Mouse (Mus musculus) Muller cell, postnatal 12 days (primary cell): ENCODE measurements at regions not wholly inside any gene's neighbourhood (a gene's known extent, or its start where the extent isn't known, plus 50 kb on each side); places are given as distances from the start of the nearest gene placed in this dataset.
A peak's percentile ranks its signal among the peaks of the same experiment; 100 is the strongest.

Source experiments
- DNase-seq: peaks from one replicate; pipeline ENCODE4 v3.0.0-alpha.2; 2015; ENCODE audit errors: inconsistent ontology term

GRCm38 (mm10) chr8:103270815-103271553 lies 485.5 kb upstream of the Cdh11 start:
- no peak for DNase-seq

- peak; percentile 95 for DNase-seq
Measured at GRCm38 (mm10) chr8:103272305-103273079, 487.1 kb upstream of the Cdh11 start.

- DNase-seq = no peak
Measured at GRCm38 (mm10) chr8:103273476-103273875, 488.0 kb upstream of the Cdh11 start.

- no peak for DNase-seq
Measured at GRCm38 (mm10) chr8:103281801-103282200, 496.4 kb upstream of the Cdh11 start.

GRCm38 (mm10) chr8:103288561-103288974 lies 503.1 kb upstream of the Cdh11 start:
- DNase-seq = peak; percentile 67

- DNase-seq = peak; percentile 69
Measured at GRCm38 (mm10) chr8:103292896-103293295, 507.5 kb upstream of the Cdh11 start.

- no peak for DNase-seq
Measured at GRCm38 (mm10) chr8:103306476-103307183, 521.2 kb upstream of the Cdh11 start.

GRCm38 (mm10) chr8:103313576-103313975 lies 528.1 kb upstream of the Cdh11 start:
- DNase-seq = no peak

GRCm38 (mm10) chr8:103314279-103315022 lies 529.0 kb upstream of the Cdh11 start:
- peak; percentile 95 for DNase-seq

GRCm38 (mm10) chr8:103315742-103316141 lies 530.3 kb upstream of the Cdh11 start:
- peak; percentile 15 for DNase-seq

GRCm38 (mm10) chr8:103316691-103317091 lies 531.2 kb upstream of the Cdh11 start:
- DNase-seq = peak; percentile 89

- no peak for DNase-seq
Measured at GRCm38 (mm10) chr8:103317149-103317725, 531.8 kb upstream of the Cdh11 start.

GRCm38 (mm10) chr8:103324016-103324665 lies 538.7 kb upstream of the Cdh11 start:
- DNase-seq = no peak

GRCm38 (mm10) chr8:103331415-103331814 lies 546.0 kb upstream of the Cdh11 start:
- no peak for DNase-seq

GRCm38 (mm10) chr8:103337314-103337713 lies 551.9 kb upstream of the Cdh11 start:
- no peak for DNase-seq

- no peak for DNase-seq
Measured at GRCm38 (mm10) chr8:103339042-103339441, 553.6 kb upstream of the Cdh11 start.

- peak; percentile 17 for DNase-seq
Measured at GRCm38 (mm10) chr8:103339951-103340350, 554.5 kb upstream of the Cdh11 start.

- no peak for DNase-seq
Measured at GRCm38 (mm10) chr8:103343891-103344290, 558.4 kb upstream of the Cdh11 start.

GRCm38 (mm10) chr8:103344871-103345270 lies 559.4 kb upstream of the Cdh11 start:
- DNase-seq = no peak

- peak; percentile 48 for DNase-seq
Measured at GRCm38 (mm10) chr8:103347158-103347871, 561.9 kb upstream of the Cdh11 start.
